Mouse (Mus musculus) bone marrow, adult 2 months (tissue): ENCODE data around the gene 1700008O03Rik.

ENCODE experiments used
- CTCF ChIP-seq: fragments of 200-500 bp; IDR thresholded peaks from 2 replicates; pipeline ENCODE4 v1.5.1; 2011; ENCODE audit warnings: low read length, control low read depth; ENCODE audit not compliant: control insufficient read depth, insufficient read depth
- POLR2A ChIP-seq: fragments of 200-500 bp; IDR thresholded peaks from 2 replicates; pipeline ENCODE4 v1.6.1; 2011; ENCODE audit warnings: low read depth, mild to moderate bottlenecking, control low read depth, low read length, borderline replicate concordance; ENCODE audit not compliant: control insufficient read depth

- no peak for TF ChIP-seq CTCF
- TF ChIP-seq POLR2A = no peak
These were observed 45.4 kb downstream of the 1700008O03Rik start for GRCm38 (mm10) chr7:44340226-44340625.
